Mouse (Mus musculus) midbrain, embryonic 13.5 days (tissue): ENCODE data around the gene Grin2c. TPM values are rescaled to one million over a fixed set of nuclear protein-coding genes. Genes with fewer than 3 reads are reported as not detected.

Experiments used
- ATAC-seq: fragments of 200-750 bp; cut with Nextera tagmentation; 2 replicates; pipeline ENCODE4 v1.8.0; 2017; ENCODE audit warnings: mild to moderate bottlenecking, moderate TSS enrichment, moderate library complexity
- H3K27ac ChIP-seq: fragments of 300-500 bp; sonication (generic); 2 replicates; pipeline ENCODE4 v1.5.1; 2015; ENCODE audit warnings: inconsistent platforms, mild to moderate bottlenecking, moderate library complexity
- H3K27me3 ChIP-seq: fragments of 300-500 bp; sonication (generic); 2 replicates; pipeline ENCODE4 v1.6.1; 2015; ENCODE audit warnings: mild to moderate bottlenecking, inconsistent platforms
- H3K36me3 ChIP-seq: fragments of 300-500 bp; sonication (generic); 2 replicates; pipeline ENCODE4 v1.6.1; 2015; ENCODE audit warnings: mild to moderate bottlenecking, inconsistent platforms
- H3K4me1 ChIP-seq: fragments of 300-500 bp; sonication (generic); replicated peaks from 2 replicates; pipeline ENCODE4 v1.6.1; 2015; ENCODE audit warnings: inconsistent platforms
- H3K4me2 ChIP-seq: fragments of 300-500 bp; sonication (generic); replicated peaks from 2 replicates; pipeline ENCODE4 v1.6.1; 2015; ENCODE audit warnings: moderate library complexity, mild to moderate bottlenecking, inconsistent platforms
- H3K4me3 ChIP-seq: fragments of 300-500 bp; sonication (generic); replicated peaks from 2 replicates; pipeline ENCODE4 v1.5.1; 2015; ENCODE audit warnings: mild to moderate bottlenecking, inconsistent platforms
- H3K9ac ChIP-seq: fragments of 300-500 bp; sonication (generic); replicated peaks from 2 replicates; pipeline ENCODE4 v1.6.1; 2015; ENCODE audit warnings: mild to moderate bottlenecking, inconsistent platforms
- H3K9me3 ChIP-seq: fragments of 300-500 bp; sonication (generic); 2 replicates; pipeline ENCODE4 v1.6.1; 2016; ENCODE audit warnings: mild to moderate bottlenecking, inconsistent platforms
- WGBS: fragments of 180-500 bp; shearing (Covaris S2); methylation state at CpG from one replicate; pipeline ENCODE4 v1.1.7; 2015; 5-methylcytosine and 5-hydroxymethylcytosine counted together
- polyA plus RNA-seq: library from polyadenylated mRNA; unstranded; fragments of >200 nt; fragmentation: Nextera tagmentation; extraction: Ambion mirVana; gene quantifications from 2 replicates; pipeline ENCODE4 v1.2.1, GENCODE M21; 2015

Gene Grin2c
- polyA plus RNA-seq, 1 experiment from 2014 or later, result 0.12 TPM

GRCm38 (mm10) chr11:115272894-115273498 is 6.0 kb upstream of the Grin2c start:
- Histone ChIP-seq H3K4me3 (no peak overlapping the region), H3K9me3 (no peaks in the 10 kb centered on the region), H3K9ac (0 out of 2 replicates have a peak overlapping the region, but pooled peaks have one; percentile 10), H3K4me1 (peaks cover 32% of the 10 kb centered on the region), H3K36me3 (peaks cover 25% of the 10 kb centered on the region), H3K27me3 (peaks cover 18% of the 10 kb centered on the region), H3K27ac (no peak overlapping the region), H3K4me2 (no peak overlapping the region)
- no peak for ATAC-seq
- 70% methylated on average over 10 of the region's 10 CpGs for WGBS

GRCm38 (mm10) chr11:115271481-115271880 is 4.4 kb upstream of the Grin2c start:
- Histone ChIP-seq H3K27ac (no peak overlapping the region), H3K27me3 (peaks cover 33% of the 10 kb centered on the region), H3K4me2 (no peak overlapping the region), H3K4me1 (peaks cover 35% of the 10 kb centered on the region), H3K9ac (no peak overlapping the region), H3K4me3 (no peak overlapping the region), H3K36me3 (peaks cover 29% of the 10 kb centered on the region), H3K9me3 (no peaks in the 10 kb centered on the region)
- ATAC-seq, result no peak
- 71% methylated on average over 10 of the region's 10 CpGs for WGBS

- peaks cover 29% of the 10 kb centered on the region for H3K36me3 ChIP-seq
- H3K27me3 ChIP-seq, result peaks cover 37% of the 10 kb centered on the region
- no peaks in the 10 kb centered on the region for H3K9me3 ChIP-seq
- no peak overlapping the region for H3K4me3 ChIP-seq
- no peak for ATAC-seq
- H3K4me2 ChIP-seq, result no peak overlapping the region
- 84% methylated on average over 9 of the region's 9 CpGs for WGBS
- no peak overlapping the region for H3K27ac ChIP-seq
- no peak overlapping the region for H3K9ac ChIP-seq
- H3K4me1 ChIP-seq, result peaks cover 36% of the 10 kb centered on the region
Observed at GRCm38 (mm10) chr11:115271052-115271451, 4.0 kb upstream of the Grin2c start.

- 37% methylated on average over 19 of the region's 19 CpGs for WGBS
- ATAC-seq, result peak; percentile 45; the same call in 1 of the 2 replicates
Observed at GRCm38 (mm10) chr11:115270148-115270861, 3.3 kb upstream of the Grin2c start.

GRCm38 (mm10) chr11:115269330-115270066 is 2.5 kb upstream of the Grin2c start:
- ATAC-seq, result no peak
- 89% methylated on average over 27 of the region's 27 CpGs for WGBS
- H3K4me3 ChIP-seq, result no peak overlapping the region
- H3K4me2 ChIP-seq, result no peak overlapping the region
- peaks cover 35% of the 10 kb centered on the region for H3K4me1 ChIP-seq
- no peaks in the 10 kb centered on the region for H3K9me3 ChIP-seq
- H3K9ac ChIP-seq, result no peak overlapping the region
- H3K27ac ChIP-seq, result no peak overlapping the region
- peaks cover 53% of the 10 kb centered on the region for H3K27me3 ChIP-seq
- peaks cover 29% of the 10 kb centered on the region for H3K36me3 ChIP-seq

More at GRCm38 (mm10) chr11:115270148-115270861, 3.3 kb upstream of the Grin2c start:
- peaks cover 36% of the 10 kb centered on the region for H3K4me1 ChIP-seq
- H3K27me3 ChIP-seq, result peaks cover 45% of the 10 kb centered on the region
- H3K4me3 ChIP-seq, result no peak overlapping the region
- H3K9me3 ChIP-seq, result no peaks in the 10 kb centered on the region
- H3K27ac ChIP-seq, result no peak overlapping the region
- H3K9ac ChIP-seq, result no peak overlapping the region
- H3K36me3 ChIP-seq, result peaks cover 29% of the 10 kb centered on the region
- H3K4me2 ChIP-seq, result no peak overlapping the region

GRCm38 (mm10) chr11:115267958-115268357 is 915 bp upstream of the Grin2c start:
- WGBS, result 80% methylated on average over 11 of the region's 11 CpGs
- Histone ChIP-seq H3K4me1 (peaks cover 30% of the 10 kb centered on the region), H3K4me3 (no peak overlapping the region), H3K27ac (no peak overlapping the region), H3K9ac (no peak overlapping the region), H3K27me3 (peaks cover 67% of the 10 kb centered on the region), H3K4me2 (no peak overlapping the region), H3K9me3 (no peaks in the 10 kb centered on the region), H3K36me3 (peaks cover 29% of the 10 kb centered on the region)
- no peak for ATAC-seq

GRCm38 (mm10) chr11:115266400-115266778 is 654 bp downstream of the Grin2c start:
- Histone ChIP-seq H3K4me3 (peak overlapping the region; percentile 32), H3K4me2 (peak overlapping the region; percentile 54), H3K9me3 (no peaks in the 10 kb centered on the region), H3K4me1 (peaks cover 30% of the 10 kb centered on the region), H3K9ac (no peak overlapping the region), H3K36me3 (peaks cover 22% of the 10 kb centered on the region), H3K27ac (no peak overlapping the region), H3K27me3 (peaks cover 83% of the 10 kb centered on the region)
- under 1% methylated on average over 22 of the region's 22 CpGs for WGBS
- ATAC-seq, result no peak

GRCm38 (mm10) chr11:115265771-115266399 is 1.2 kb downstream of the Grin2c start:
- 3% methylated on average over 20 of the region's 20 CpGs for WGBS
- peaks cover 21% of the 10 kb centered on the region for H3K36me3 ChIP-seq
- H3K4me1 ChIP-seq, result peaks cover 30% of the 10 kb centered on the region
- H3K9ac ChIP-seq, result no peak overlapping the region
- H3K27ac ChIP-seq, result no peak overlapping the region
- no peaks in the 10 kb centered on the region for H3K9me3 ChIP-seq
- peaks cover 88% of the 10 kb centered on the region for H3K27me3 ChIP-seq
- H3K4me3 ChIP-seq, result no peak overlapping the region
- H3K4me2 ChIP-seq, result peak overlapping the region; percentile 54; the same call in 1 of the 2 replicates
- no peak for ATAC-seq

- Histone ChIP-seq H3K9ac (no peak overlapping the region), H3K27me3 (peaks cover 96% of the 10 kb centered on the region), H3K4me3 (peak overlapping the region; percentile 24), H3K36me3 (peaks cover 21% of the 10 kb centered on the region), H3K27ac (no peak overlapping the region), H3K4me1 (peaks cover 26% of the 10 kb centered on the region), H3K9me3 (no peaks in the 10 kb centered on the region), H3K4me2 (peak overlapping the region; percentile 51)
- WGBS, result 6% methylated on average over 39 of the region's 39 CpGs
- 0 out of 2 replicates have a peak, but pooled peaks have one; percentile 34 for ATAC-seq
Observed at GRCm38 (mm10) chr11:115264862-115265668, 2.0 kb downstream of the Grin2c start.

- H3K9me3 ChIP-seq, result no peaks in the 10 kb centered on the region
- no peak overlapping the region for H3K4me3 ChIP-seq
- H3K4me2 ChIP-seq, result no peak overlapping the region
- WGBS, result 68% methylated on average over 7 of the region's 7 CpGs
- peaks cover 17% of the 10 kb centered on the region for H3K36me3 ChIP-seq
- no peak overlapping the region for H3K27ac ChIP-seq
- H3K27me3 ChIP-seq, result peaks cover 99% of the 10 kb centered on the region
- H3K4me1 ChIP-seq, result peaks cover 25% of the 10 kb centered on the region
- no peak overlapping the region for H3K9ac ChIP-seq
- no peak for ATAC-seq
Observed at GRCm38 (mm10) chr11:115264136-115264861, 2.7 kb downstream of the Grin2c start.

- H3K9me3 ChIP-seq, result no peaks in the 10 kb centered on the region
- WGBS, result 82% methylated on average over 11 of the region's 11 CpGs
- H3K9ac ChIP-seq, result no peak overlapping the region
- no peak for ATAC-seq
- H3K36me3 ChIP-seq, result peaks cover 3% of the 10 kb centered on the region
- H3K27me3 ChIP-seq, result peaks cover 99% of the 10 kb centered on the region
- no peak overlapping the region for H3K27ac ChIP-seq
- H3K4me1 ChIP-seq, result peaks cover 29% of the 10 kb centered on the region
- H3K4me2 ChIP-seq, result no peak overlapping the region
- no peak overlapping the region for H3K4me3 ChIP-seq
Observed at GRCm38 (mm10) chr11:115262954-115263353, 4.1 kb downstream of the Grin2c start.
